Comparison of ENCODE assay signal across 24 mouse cellular contexts in the genomic region with DNA sequence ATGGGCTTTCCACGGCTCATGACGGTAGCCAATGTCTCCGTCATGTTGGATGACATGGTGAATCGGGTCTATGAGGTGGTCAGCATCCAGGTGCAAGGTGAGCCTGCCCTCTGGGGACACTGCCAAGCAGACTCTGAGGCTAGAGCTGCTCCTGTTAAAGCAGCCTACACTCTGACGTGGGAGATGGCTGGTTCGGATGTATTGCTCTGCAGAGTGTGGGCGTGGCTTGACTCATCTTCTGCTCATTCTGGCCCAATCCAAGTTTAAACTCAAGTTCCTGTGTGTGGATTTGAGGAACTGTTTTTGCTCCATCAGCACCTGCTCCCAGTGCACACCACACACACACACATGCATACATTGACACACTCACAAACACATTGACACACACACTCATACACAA. TPM values are rescaled to one million over a fixed set of nuclear protein-coding genes. Genes with fewer than 3 reads are reported as not detected.
DNase-seq lines count a peak whose midpoint lies in the region; ATAC-seq and TF ChIP-seq lines count a peak whose summit lies in the region.
"Had no signal": no experiment of that assay in that cellular context is flagged by ENCODE, and none has a peak within 500 bp of the region (broad histone marks: within the 10 kb centered on the region; RNA-seq: fewer than 3 reads in every experiment).

No protein-coding gene starts in this region.

- no peak overlapping the region for H3K9ac ChIP-seq in stomach, embryonic 14.5 days (replicated peaks; ENCODE audit: low read depth, low read length)
- no peak overlapping the region for H3K9ac ChIP-seq in stomach, postnatal 0 days (ENCODE audit: low read length)
- H3K9ac ChIP-seq in hindbrain, embryonic 14.5 days, result no peak overlapping the region
- H3K9ac ChIP-seq: forebrain, embryonic 13.5 days; hindbrain, embryonic 15.5 days had no signal

- no peaks in the 10 kb centered on the region for H3K9me3 ChIP-seq in stomach, embryonic 14.5 days (ENCODE audit: control insufficient read depth, low read depth, low read length)
- no peaks in the 10 kb centered on the region for H3K9me3 ChIP-seq in stomach, postnatal 0 days (ENCODE audit: control insufficient read depth, low read length)
- H3K9me3 ChIP-seq in hindbrain, embryonic 14.5 days (ENCODE audit: control insufficient read depth, low read length), result no peaks in the 10 kb centered on the region
- H3K9me3 ChIP-seq: forebrain, embryonic 13.5 days; heart, embryonic 10.5 days; hindbrain, embryonic 15.5 days had no signal

- 0 out of 2 replicates have a peak, but pooled peaks have one; percentile 42 for ATAC-seq in stomach, embryonic 14.5 days (ENCODE audit: insufficient number of reproducible peaks, insufficient read depth, low FRiP score, low read depth)
- ATAC-seq in stomach, postnatal 0 days (ENCODE audit: low FRiP score, low TSS enrichment), result no peak
- ATAC-seq in hindbrain, embryonic 14.5 days (ENCODE audit: low FRiP score), result no peak
- ATAC-seq: forebrain, embryonic 13.5 days; intestine, postnatal 0 days had no signal

- intact Hi-C loops in left cerebral cortex, postnatal 36 days (cut with DNase I), result no loop called here

- H3K27ac ChIP-seq in stomach, embryonic 14.5 days (ENCODE audit: low read length), result no peak overlapping the region
- H3K27ac ChIP-seq in stomach, postnatal 0 days (replicated peaks), result no peak overlapping the region
- H3K27ac ChIP-seq in hindbrain, embryonic 14.5 days, result no peak overlapping the region
- H3K27ac ChIP-seq: forebrain, embryonic 13.5 days; heart, embryonic 10.5 days; hindbrain, embryonic 15.5 days had no signal

- H3K4me2 ChIP-seq in stomach, embryonic 14.5 days (replicated peaks; ENCODE audit: low read depth, low read length), result no peak overlapping the region
- H3K4me2 ChIP-seq in stomach, postnatal 0 days (replicated peaks; ENCODE audit: low read depth), result no peak overlapping the region
- no peak overlapping the region for H3K4me2 ChIP-seq in hindbrain, embryonic 14.5 days (replicated peaks)
- H3K4me2 ChIP-seq: forebrain, embryonic 13.5 days; hindbrain, embryonic 15.5 days; midbrain, embryonic 11.5 days had no signal

- H3K27me3 ChIP-seq in stomach, embryonic 14.5 days (ENCODE audit: control insufficient read depth, insufficient read depth, low read length), result no peaks in the 10 kb centered on the region
- no peaks in the 10 kb centered on the region for H3K27me3 ChIP-seq in stomach, postnatal 0 days (ENCODE audit: control insufficient read depth, insufficient read depth, low read length)
- no peaks in the 10 kb centered on the region for H3K27me3 ChIP-seq in hindbrain, embryonic 14.5 days (ENCODE audit: control insufficient read depth, insufficient read depth, low read length)
- H3K27me3 ChIP-seq: forebrain, embryonic 13.5 days; hindbrain, embryonic 15.5 days had no signal

- H3K4me3 ChIP-seq in stomach, embryonic 14.5 days (ENCODE audit: low read depth, low read length), result no peak overlapping the region
- no peak overlapping the region for H3K4me3 ChIP-seq in stomach, postnatal 0 days (ENCODE audit: low read depth, low read length)
- no peak overlapping the region for H3K4me3 ChIP-seq in hindbrain, embryonic 14.5 days (replicated peaks; ENCODE audit: low read length)
- H3K4me3 ChIP-seq: forebrain, embryonic 13.5 days; heart, embryonic 10.5 days; hindbrain, embryonic 15.5 days had no signal

- WGBS in stomach, embryonic 14.5 days, result 79% methylated on average over 7 of the region's 7 CpGs
- WGBS in stomach, postnatal 0 days, result 80% methylated on average over 7 of the region's 7 CpGs
- WGBS in hindbrain, embryonic 14.5 days, result 90% methylated on average over 7 of the region's 7 CpGs

- H3K4me1 ChIP-seq in stomach, embryonic 14.5 days (ENCODE audit: control insufficient read depth, insufficient read depth, low read length), result peaks cover 4% of the 10 kb centered on the region; the same call in 1 of the 2 replicates
- no peaks in the 10 kb centered on the region for H3K4me1 ChIP-seq in stomach, postnatal 0 days (replicated peaks; ENCODE audit: control insufficient read depth, insufficient read depth)
- H3K4me1 ChIP-seq in hindbrain, embryonic 14.5 days (replicated peaks; ENCODE audit: control insufficient read depth, insufficient read depth, low read length), result no peaks in the 10 kb centered on the region
- H3K4me1 ChIP-seq: hindbrain, embryonic 15.5 days had no signal

- TF ChIP-seq CTCF in stomach, postnatal 0 days (IDR thresholded peaks at IDR 0.05; ENCODE audit: low read depth), result no peak

- no peak for TF ChIP-seq EP300 in stomach, postnatal 0 days (optimal IDR thresholded peaks at IDR 0.05)

- no peaks in the 10 kb centered on the region for H3K36me3 ChIP-seq in stomach, embryonic 14.5 days (ENCODE audit: control insufficient read depth, insufficient read depth, low read length)
- no peaks in the 10 kb centered on the region for H3K36me3 ChIP-seq in stomach, postnatal 0 days (ENCODE audit: control insufficient read depth, insufficient read depth, low read length)
- no peaks in the 10 kb centered on the region for H3K36me3 ChIP-seq in hindbrain, embryonic 14.5 days (replicated peaks; ENCODE audit: control insufficient read depth, insufficient read depth)
- H3K36me3 ChIP-seq: heart, embryonic 10.5 days; hindbrain, embryonic 15.5 days had no signal

- DNase-seq in heart, adult 11 months, result peak; percentile 89
- DNase-seq in heart, postnatal 4 days, result no peak
- DNase-seq in stomach, postnatal 0 days (ENCODE audit: low spot score), result no peak
- DNase-seq in left cerebral cortex, postnatal 36 days (ENCODE audit: low spot score in 2 of 2), result peak; percentile 54 to 58
- DNase-seq in kidney, postnatal 25 days, result no peak
- DNase-seq in hindbrain, embryonic 14.5 days (ENCODE audit: low spot score), result no peak
- DNase-seq in lung, postnatal 4 days, result no peak
- DNase-seq: adrenal gland, adult 2 months; cerebellum, adult 11-12 months; cerebellum, postnatal 36 days; heart, postnatal 14 days; lung, adult 18-20 months; spleen, adult 18-20 months; thymus, postnatal 25 days had no signal

RNA-seq across cellular contexts. Expression of a gene that starts 17.4 kb away (rescaled TPM):
- not detected for total RNA-seq in heart, postnatal 4 days (2021)
- not detected in 2 replicates for polyA plus RNA-seq in stomach, embryonic 14.5 days (2014; fragmentation: Nextera tagmentation; extraction: Ambion mirVana)
- not detected in 2 replicates for polyA plus RNA-seq in stomach, postnatal 0 days (2015; fragmentation: Nextera tagmentation; extraction: Ambion mirVana)
- total RNA-seq in left cerebral cortex, postnatal 36 days (2021), result under 1 TPM; 0.17 to 0.34 TPM
- polyA plus RNA-seq in hindbrain, embryonic 14.5 days (2014; fragmentation: Nextera tagmentation; extraction: Ambion mirVana), result 0.17 TPM in 1 of 2 replicates, not detected in the other
- total RNA-seq: gastrocnemius, adult 8-10 months; heart, postnatal 14 days; liver, adult 2 months; MEL had no signal
- polyA plus RNA-seq: forebrain, embryonic 13.5 days; hindbrain, embryonic 15.5 days; liver, adult 2 months; midbrain, embryonic 11.5 days; neural tube, embryonic 14.5 days had no signal

Comparison
In these comparisons a context has a peak if more than half of its experiments do, and no peak if none do; other contexts are left out.
1. DNase-seq: peak in heart, adult 11 months (single experiment) and left cerebral cortex, postnatal 36 days (2 of 2); none in heart, postnatal 4 days (single experiment), stomach, postnatal 0 days (single experiment), kidney, postnatal 25 days (0 of 2), hindbrain, embryonic 14.5 days (single experiment) and lung, postnatal 4 days (0 of 2).